Mouse (Mus musculus) gastrocnemius, postnatal 4 days (tissue): ENCODE results near the gene Pde11a. TPM values are rescaled to one million over a fixed set of nuclear protein-coding genes. Genes with fewer than 3 reads are reported as not detected.
A peak's percentile ranks its signal among the peaks of the same experiment; 100 is the strongest.

Experiments used
- DNase-seq, 2 experiments: peaks; one replicate each; pipeline ENCODE4 v3.0.0; 2021 to 2022; ENCODE audit warnings: low spot score in 2 of 2, mixed read lengths in 2 of 2
- microRNA-seq: library from miRNA; unstranded; fragments of <30 nt; microRNA quantifications from one replicate; pipeline ENCODE4 v1.2.0, GENCODE M21; 2021
- total RNA-seq, 2 experiments: library from RNA; stranded (reverse); gene quantifications; 2 replicates each; pipeline ENCODE4 v1.2.3; 2021

Pde11a gene
- total RNA-seq, 2 experiments from 2014 or later, result 0.13 to 0.15 TPM

GRCm38 (mm10) chr2:75963211-75963840 lies 375.2 kb downstream of the Pde11a start:
- no peak for DNase-seq

GRCm38 (mm10) chr2:75960366-75961330 lies 377.9 kb downstream of the Pde11a start:
- peak in 1 of 2 experiments; percentile 27 for DNase-seq

- peak in 1 of 2 experiments; percentile 50 for DNase-seq
These were observed 378.7 kb downstream of the Pde11a start for GRCm38 (mm10) chr2:75959850-75960365.

DNA sequence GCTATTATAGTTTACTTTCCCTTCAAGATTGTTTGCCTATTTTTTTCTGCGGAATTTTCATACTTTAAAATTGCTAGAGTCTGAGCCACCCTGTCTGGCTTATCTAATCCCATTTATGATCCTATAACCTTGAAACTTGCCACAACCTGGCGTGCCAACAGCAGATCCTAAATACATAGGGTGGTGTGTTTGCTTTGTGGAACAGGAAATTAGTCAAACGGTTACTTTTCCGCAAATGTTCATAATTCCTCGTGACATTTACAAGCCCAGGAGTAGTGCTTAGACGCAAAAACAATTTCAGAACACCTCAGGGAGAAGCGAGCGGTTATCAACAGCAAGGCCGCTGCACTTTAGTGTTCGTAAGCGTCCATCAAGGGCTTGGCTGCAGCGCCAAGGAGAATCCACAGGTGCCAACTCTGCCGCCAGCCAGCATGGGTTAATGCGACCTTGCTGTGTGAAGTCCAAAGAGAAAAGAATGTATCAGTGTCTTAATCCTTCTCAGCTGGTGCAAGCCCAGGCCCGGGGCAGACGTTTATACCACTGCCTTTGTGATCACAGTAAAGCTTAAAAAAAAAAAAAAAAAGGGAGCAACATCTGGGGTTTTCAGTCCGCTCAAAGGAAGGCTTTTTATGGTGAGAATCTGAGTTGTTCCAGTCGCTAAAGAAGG lies 379.3 kb downstream of the Pde11a start:
- DNase-seq, result peak in 1 of 2 experiments; percentile 24

GRCm38 (mm10) chr2:75955709-75956108 lies 382.9 kb downstream of the Pde11a start:
- no peak for DNase-seq

DNA sequence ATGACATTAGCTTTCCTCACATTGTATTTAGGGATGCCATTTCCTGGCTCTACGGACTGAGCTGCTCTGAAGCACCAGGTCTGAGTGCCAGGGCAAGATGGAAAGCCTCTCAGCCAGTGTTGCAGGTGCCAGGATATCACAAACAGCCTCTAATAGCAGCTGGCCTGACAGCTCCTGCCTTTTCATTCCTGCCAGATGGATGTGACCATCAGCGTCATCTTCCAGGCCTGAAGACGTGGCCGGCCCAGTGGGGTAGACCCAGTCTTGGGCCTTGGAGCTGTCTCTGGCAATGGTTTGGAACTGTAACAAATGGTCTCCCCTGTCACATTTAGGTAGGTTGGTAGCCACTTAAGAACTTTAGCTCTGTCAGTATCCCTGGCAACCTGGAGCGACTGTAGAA lies 385.3 kb downstream of the Pde11a start:
- DNase-seq, result no peak

DNA sequence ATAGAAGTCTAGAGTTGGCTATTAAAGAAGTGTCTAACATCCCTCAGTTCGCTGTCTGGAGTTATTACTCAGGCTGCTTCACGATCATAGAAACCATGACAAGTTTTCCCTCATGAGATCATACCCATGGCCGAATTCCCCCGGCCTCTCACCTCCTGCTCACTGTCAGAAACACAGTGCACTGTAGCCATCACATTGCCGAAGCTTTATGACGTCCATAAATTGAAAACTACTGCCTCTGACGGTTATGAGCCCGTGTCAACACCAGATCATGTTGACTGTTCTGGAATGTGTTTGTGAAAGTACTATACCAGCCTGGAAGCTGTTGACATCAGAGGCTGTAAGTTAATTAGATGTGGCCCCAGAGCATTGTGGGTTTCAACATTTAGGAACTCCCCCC lies 387.9 kb downstream of the Pde11a start:
- no peak for DNase-seq

Small RNA genes lying within 50 kb of the gene (microRNA-seq; reads per million reads assigned to microRNA genes)
- gene Gm44337, result not detected

Other genes with a start within 250 kb of the Pde11a start
- not detected for gene Cyct, start 21.7 kb upstream of the Pde11a start, total RNA-seq
- gene Rbm45, start 31.2 kb upstream of the Pde11a start, total RNA-seq, result 10 to 100 TPM; 22.6 to 24.2 TPM
- 1 to 10 TPM; 5.0 to 6.3 TPM for gene Osbpl6, start 67.7 kb upstream of the Pde11a start, total RNA-seq